Mouse (Mus musculus) embryonic fibroblast, embryonic 13.5 days (primary cell): Measurements from ENCODE around the gene Card9.

Source experiments
- CTCF ChIP-seq: IDR thresholded peaks from 2 replicates; pipeline ENCODE4 v1.5.1; 2011; ENCODE audit warnings: mild to moderate bottlenecking, control low read depth, low read length, moderate library complexity, borderline replicate concordance; ENCODE audit not compliant: insufficient read depth
- POLR2A ChIP-seq: IDR thresholded peaks from 2 replicates; pipeline ENCODE4 v1.6.1; 2011; ENCODE audit warnings: low read depth, mild to moderate bottlenecking, control low read depth, low read length, moderate library complexity

DNA sequence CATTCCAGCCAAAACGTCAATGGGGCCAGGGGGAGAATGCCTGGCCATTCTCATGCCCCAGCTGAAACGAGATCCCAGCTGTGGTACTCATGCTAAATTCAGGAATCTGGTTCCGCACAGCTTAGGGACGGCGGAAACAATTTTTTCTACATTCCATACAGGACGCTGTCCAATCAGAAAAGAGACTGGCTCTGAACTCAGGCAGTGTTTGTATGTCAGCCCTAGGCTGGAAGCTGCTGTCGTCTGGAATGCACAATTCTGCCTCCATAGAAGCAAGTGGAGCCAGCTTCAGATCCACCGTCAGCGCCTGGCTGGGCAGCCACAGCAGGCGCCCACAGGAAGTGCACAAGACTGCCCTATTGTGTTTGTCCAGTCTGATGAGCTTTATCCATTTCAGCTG is 51.0 kb downstream of the Card9 start:
- TF ChIP-seq CTCF (no peak), POLR2A (no peak; the same call in 1 of the 2 replicates)
